Mouse (Mus musculus) cerebellum, postnatal 4 days (tissue): ENCODE data around the gene Vmn1r19.
"Not testable (repeated sequence)": the region's sequence is repeated elsewhere in the genome, so short reads cannot be mapped to it uniquely, and the experiment has no call there.

Source experiments
- DNase-seq, 2 experiments: peaks; one replicate each; pipeline ENCODE4 v3.0.0; 2022; ENCODE audit warnings: low spot score in 2 of 2, mixed read lengths in 1 of 2

Vmn1r19 gene

GRCm38 (mm10) chr6:57403480-57403879, at the start of gene Vmn1r19:
Gene Vmn1r19 (plus strand): TSS chr6:57403780.
- DNase-seq: not testable (repeated sequence)

GRCm38 (mm10) chr6:57356864-57357263, 46.7 kb upstream of the Vmn1r19 start:
- no peak for DNase-seq

- DNase-seq: no peak
Observed at GRCm38 (mm10) chr6:57363627-57364026, 40.0 kb upstream of the Vmn1r19 start, which contains the start of gene Vmn1r17. Gene Vmn1r17 (minus strand): TSS chr6:57363727.

- not testable (repeated sequence) for DNase-seq
Observed at GRCm38 (mm10) chr6:57365866-57366265, 37.7 kb upstream of the Vmn1r19 start.

GRCm38 (mm10) chr6:57367496-57367895, 36.1 kb upstream of the Vmn1r19 start:
- DNase-seq: no peak

- DNase-seq: no peak
Observed at GRCm38 (mm10) chr6:57395683-57396082, 7.9 kb upstream of the Vmn1r19 start, which contains the start of gene Vmn1r18. Gene Vmn1r18 (minus strand): TSS chr6:57395783.

- DNase-seq: no peak
Observed at GRCm38 (mm10) chr6:57428630-57429029, 25.1 kb downstream of the Vmn1r19 start, which contains the start of gene Vmn1r20. Gene Vmn1r20 (plus strand): TSS chr6:57428930.

- no peak for DNase-seq
Observed at GRCm38 (mm10) chr6:57431196-57431595, 27.6 kb downstream of the Vmn1r19 start.
